Mouse (Mus musculus): Measurements from ENCODE around the gene Dis3l2. TPM values are rescaled to one million over a fixed set of nuclear protein-coding genes. Genes with fewer than 3 reads are reported as not detected.

Gene Dis3l2
- polyA plus RNA-seq, 1 experiment, result 0.53 TPM

GRCm38 (mm10) chr1:86687236-86687635 lies 16.4 kb upstream of the Dis3l2 start:
- Histone ChIP-seq H3K36me3 (ENCODE audit: control insufficient read depth) (no peaks in the 10 kb centered on the region), H3K27me3 (ENCODE audit: control insufficient read depth) (peaks cover 9% of the 10 kb centered on the region), H3K4me1 (ENCODE audit: control insufficient read depth) (no peaks in the 10 kb centered on the region), H3K4me3 (replicated peaks) (no peak overlapping the region), H3K9me3 (ENCODE audit: control insufficient read depth, low read length) (no peaks in the 10 kb centered on the region)
- no peak for TF ChIP-seq GATA1 (IDR thresholded peaks at IDR 0.05; ENCODE audit: low read length)
- TF ChIP-seq TAL1 (IDR thresholded peaks at IDR 0.05; ENCODE audit: low read length), result no peak

DNA sequence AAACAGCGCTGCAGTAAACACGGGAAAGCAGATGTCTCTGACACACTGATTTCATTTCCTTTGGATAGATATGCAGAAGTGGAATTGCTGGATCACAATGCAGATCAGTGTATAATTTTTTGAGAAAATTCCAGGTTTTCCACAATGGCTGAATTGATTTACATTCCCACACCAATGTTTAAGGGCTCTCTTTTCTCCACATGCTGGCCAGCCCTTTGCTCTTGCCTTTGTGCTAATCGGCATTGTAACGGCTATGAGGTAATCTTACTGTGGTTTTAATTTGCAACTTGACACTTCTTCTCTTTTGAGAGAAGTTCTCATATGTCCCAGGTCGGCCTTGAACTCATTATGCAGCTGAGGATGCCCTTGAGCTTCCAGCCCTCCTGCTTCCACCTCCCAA lies 12.6 kb upstream of the Dis3l2 start:
- Histone ChIP-seq H3K9me3 (ENCODE audit: control insufficient read depth, low read length) (no peaks in the 10 kb centered on the region), H3K36me3 (ENCODE audit: control insufficient read depth) (no peaks in the 10 kb centered on the region), H3K27me3 (ENCODE audit: control insufficient read depth) (peaks cover 5% of the 10 kb centered on the region; the same call in 1 of the 2 replicates), H3K4me1 (ENCODE audit: control insufficient read depth) (no peaks in the 10 kb centered on the region), H3K4me3 (replicated peaks) (no peak overlapping the region)
- TF ChIP-seq GATA1 (IDR thresholded peaks at IDR 0.05; ENCODE audit: low read length) (no peak), TAL1 (IDR thresholded peaks at IDR 0.05; ENCODE audit: low read length) (no peak)

GRCm38 (mm10) chr1:86696948-86697347 lies 6.7 kb upstream of the Dis3l2 start:
- H3K9me3 ChIP-seq (ENCODE audit: control insufficient read depth, low read length), result no peaks in the 10 kb centered on the region
- no peak for TF ChIP-seq TAL1 (IDR thresholded peaks at IDR 0.05; ENCODE audit: low read length)
- no peak for TF ChIP-seq GATA1 (IDR thresholded peaks at IDR 0.05; ENCODE audit: low read length)
- H3K4me3 ChIP-seq (replicated peaks), result no peak overlapping the region
- peaks cover 17% of the 10 kb centered on the region for H3K4me1 ChIP-seq (ENCODE audit: control insufficient read depth)
- H3K36me3 ChIP-seq (ENCODE audit: control insufficient read depth), result no peaks in the 10 kb centered on the region
- peaks cover 3% of the 10 kb centered on the region; the same call in 1 of the 2 replicates for H3K27me3 ChIP-seq (ENCODE audit: control insufficient read depth)

DNA sequence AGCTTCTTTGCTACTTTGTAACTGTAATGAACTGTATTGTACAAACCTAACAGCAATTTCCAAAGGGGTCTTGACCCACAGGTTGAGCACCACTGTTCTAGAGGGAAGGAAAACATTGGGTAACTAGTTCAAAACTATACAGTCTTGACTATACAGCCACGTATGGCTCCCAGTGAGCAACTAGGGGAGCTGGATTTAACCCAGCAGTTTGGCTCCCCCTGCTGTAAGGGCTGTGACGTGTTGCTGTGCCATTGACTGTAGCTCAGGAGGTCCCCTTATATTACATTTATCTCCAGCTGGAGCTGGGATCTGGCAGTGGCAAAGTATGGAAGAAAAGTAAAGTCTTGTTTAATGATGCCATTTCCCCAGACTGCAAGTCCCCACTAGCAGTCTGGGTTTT lies 4.9 kb upstream of the Dis3l2 start:
- TF ChIP-seq GATA1 (IDR thresholded peaks at IDR 0.05; ENCODE audit: low read length) (no peak), TAL1 (IDR thresholded peaks at IDR 0.05; ENCODE audit: low read length) (no peak)
- H3K4me3 ChIP-seq (replicated peaks), result no peak overlapping the region

GRCm38 (mm10) chr1:86699346-86700136 lies 4.1 kb upstream of the Dis3l2 start:
- H3K9me3 ChIP-seq (ENCODE audit: control insufficient read depth, low read length), result no peaks in the 10 kb centered on the region
- peaks cover 36% of the 10 kb centered on the region for H3K4me1 ChIP-seq (ENCODE audit: control insufficient read depth)
- no peaks in the 10 kb centered on the region for H3K27me3 ChIP-seq (ENCODE audit: control insufficient read depth)
- H3K36me3 ChIP-seq (ENCODE audit: control insufficient read depth), result no peaks in the 10 kb centered on the region
- no peak overlapping the region for H3K4me3 ChIP-seq (replicated peaks)
- TF ChIP-seq GATA1 (IDR thresholded peaks at IDR 0.05; ENCODE audit: low read length), result no peak
- no peak for TF ChIP-seq TAL1 (IDR thresholded peaks at IDR 0.05; ENCODE audit: low read length)

More for the DNA sequence above, 4.9 kb upstream of the Dis3l2 start:
- Histone ChIP-seq H3K27me3 (ENCODE audit: control insufficient read depth) (peaks cover 1% of the 10 kb centered on the region; the same call in 1 of the 2 replicates), H3K9me3 (ENCODE audit: control insufficient read depth, low read length) (no peaks in the 10 kb centered on the region), H3K4me1 (ENCODE audit: control insufficient read depth) (peaks cover 28% of the 10 kb centered on the region), H3K36me3 (ENCODE audit: control insufficient read depth) (no peaks in the 10 kb centered on the region)

- Histone ChIP-seq H3K4me3 (replicated peaks) (no peak overlapping the region), H3K36me3 (ENCODE audit: control insufficient read depth) (no peaks in the 10 kb centered on the region), H3K4me1 (ENCODE audit: control insufficient read depth) (peaks cover 39% of the 10 kb centered on the region), H3K27me3 (ENCODE audit: control insufficient read depth) (no peaks in the 10 kb centered on the region), H3K9me3 (ENCODE audit: control insufficient read depth, low read length) (no peaks in the 10 kb centered on the region)
- no peak for TF ChIP-seq GATA1 (IDR thresholded peaks at IDR 0.05; ENCODE audit: low read length)
Measured at GRCm38 (mm10) chr1:86700367-86700766, 3.2 kb upstream of the Dis3l2 start.

DNA sequence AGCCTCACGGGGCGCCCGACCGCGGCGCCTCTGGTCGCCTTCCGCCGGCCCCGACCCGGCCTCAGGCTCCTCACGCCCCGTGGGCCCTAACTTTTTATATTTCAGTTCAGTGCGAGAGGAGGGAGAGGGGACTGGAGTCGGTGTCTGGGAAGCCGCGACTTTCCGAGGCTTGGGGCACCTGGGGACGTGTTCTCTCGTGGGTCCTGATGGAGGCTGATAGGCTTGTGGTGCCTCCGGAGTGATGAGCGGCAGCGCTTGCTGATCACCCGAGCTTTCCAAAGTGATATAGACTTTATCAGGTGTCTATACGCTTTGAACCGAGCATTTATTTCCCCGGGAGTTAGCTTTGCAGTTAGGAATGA lies 338 bp downstream of the Dis3l2 start:
- H3K4me3 ChIP-seq (replicated peaks), result peak overlapping the region; percentile 92
- TF ChIP-seq GATA1 (IDR thresholded peaks at IDR 0.05; ENCODE audit: low read length), result no peak
- no peak for TF ChIP-seq TAL1 (IDR thresholded peaks at IDR 0.05; ENCODE audit: low read length)

DNA sequence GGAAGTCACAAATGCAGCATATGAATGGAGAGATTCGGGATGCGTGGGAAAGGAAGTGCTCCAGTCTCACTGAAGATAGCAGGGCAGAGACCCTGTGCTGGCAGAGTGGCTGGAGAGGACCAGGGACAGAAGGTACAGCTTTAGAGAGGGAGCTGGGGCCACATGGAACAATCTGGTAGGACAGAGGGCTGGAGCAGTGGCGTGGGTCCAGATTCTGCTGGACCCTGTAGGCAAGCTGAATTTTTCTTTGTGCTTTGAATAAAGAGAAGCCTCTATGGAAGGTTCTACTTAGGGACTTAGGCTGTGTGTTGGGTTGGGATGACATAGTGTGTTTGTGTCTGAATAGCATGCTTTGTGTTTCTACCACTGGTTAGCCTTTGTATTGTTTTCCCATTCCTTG lies 1.9 kb downstream of the Dis3l2 start:
- Histone ChIP-seq H3K4me1 (ENCODE audit: control insufficient read depth) (peaks cover 35% of the 10 kb centered on the region), H3K4me3 (replicated peaks) (no peak overlapping the region), H3K9me3 (ENCODE audit: control insufficient read depth, low read length) (no peaks in the 10 kb centered on the region), H3K27me3 (ENCODE audit: control insufficient read depth) (no peaks in the 10 kb centered on the region), H3K36me3 (ENCODE audit: control insufficient read depth) (no peaks in the 10 kb centered on the region)
- TF ChIP-seq GATA1 (IDR thresholded peaks at IDR 0.05; ENCODE audit: low read length) (no peak), TAL1 (IDR thresholded peaks at IDR 0.05; ENCODE audit: low read length) (no peak)

More for the DNA sequence above, 338 bp downstream of the Dis3l2 start:
- Histone ChIP-seq H3K36me3 (ENCODE audit: control insufficient read depth) (no peaks in the 10 kb centered on the region), H3K27me3 (ENCODE audit: control insufficient read depth) (no peaks in the 10 kb centered on the region), H3K4me1 (ENCODE audit: control insufficient read depth) (peaks cover 39% of the 10 kb centered on the region), H3K9me3 (ENCODE audit: control insufficient read depth, low read length) (no peaks in the 10 kb centered on the region)

GRCm38 (mm10) chr1:86709546-86709945 lies 5.9 kb downstream of the Dis3l2 start:
- H3K27me3 ChIP-seq (ENCODE audit: control insufficient read depth), result no peaks in the 10 kb centered on the region
- peaks cover 7% of the 10 kb centered on the region for H3K4me1 ChIP-seq (ENCODE audit: control insufficient read depth)
- no peaks in the 10 kb centered on the region for H3K9me3 ChIP-seq (ENCODE audit: control insufficient read depth, low read length)
- H3K36me3 ChIP-seq (ENCODE audit: control insufficient read depth), result no peaks in the 10 kb centered on the region
- no peak for TF ChIP-seq TAL1 (IDR thresholded peaks at IDR 0.05; ENCODE audit: low read length)
- TF ChIP-seq GATA1 (IDR thresholded peaks at IDR 0.05; ENCODE audit: low read length), result no peak
- H3K4me3 ChIP-seq (replicated peaks), result no peak overlapping the region
